Mouse (Mus musculus): Measurements from ENCODE around the gene Tfpi. TPM values are rescaled to one million over a fixed set of nuclear protein-coding genes. Genes with fewer than 3 reads are reported as not detected.
"Not testable (repeated sequence)": the region's sequence is repeated elsewhere in the genome, so short reads cannot be mapped to it uniquely, and the experiment has no call there.

The Tfpi gene
- polyA plus RNA-seq, 1 experiment from 2014 or later = 12.5 TPM

- no peak for DNase-seq (ENCODE audit: low spot score)
- Histone ChIP-seq H3K9me3 (replicated peaks) (no peaks in the 10 kb centered on the region), H3K4me1 (no peaks in the 10 kb centered on the region), H3K27ac (no peak overlapping the region), H3K36me3 (no peaks in the 10 kb centered on the region), H3K27me3 (ENCODE audit: low read depth, poor library complexity, severe bottlenecking) (no peaks in the 10 kb centered on the region), H3K4me3 (no peak overlapping the region)
Measured at GRCm38 (mm10) chr2:84409796-84410592, 66.6 kb downstream of the Tfpi start.

- Histone ChIP-seq H3K9me3 (replicated peaks) (no peaks in the 10 kb centered on the region), H3K27ac (no peak overlapping the region), H3K27me3 (ENCODE audit: low read depth, poor library complexity, severe bottlenecking) (no peaks in the 10 kb centered on the region), H3K36me3 (no peaks in the 10 kb centered on the region), H3K4me3 (no peak overlapping the region), H3K4me1 (no peaks in the 10 kb centered on the region)
- DNase-seq (ENCODE audit: low spot score) = no peak
- WGBS = 90% methylated on average over 3 of the region's 3 CpGs
Measured at GRCm38 (mm10) chr2:84404834-84405233, 71.7 kb downstream of the Tfpi start.

GRCm38 (mm10) chr2:84402713-84403112, 73.9 kb downstream of the Tfpi start:
- WGBS = 94% methylated on average over 3 of the region's 3 CpGs
- Histone ChIP-seq H3K4me1 (no peaks in the 10 kb centered on the region), H3K27me3 (ENCODE audit: low read depth, poor library complexity, severe bottlenecking) (no peaks in the 10 kb centered on the region), H3K4me3 (no peak overlapping the region), H3K9me3 (replicated peaks) (no peaks in the 10 kb centered on the region), H3K27ac (no peak overlapping the region), H3K36me3 (no peaks in the 10 kb centered on the region)
- no peak for DNase-seq (ENCODE audit: low spot score)

- WGBS = 93% methylated on average over 4 of the region's 4 CpGs
- no peak for DNase-seq (ENCODE audit: low spot score)
- Histone ChIP-seq H3K36me3 (no peaks in the 10 kb centered on the region), H3K9me3 (replicated peaks) (no peaks in the 10 kb centered on the region), H3K4me1 (no peaks in the 10 kb centered on the region), H3K4me3 (no peak overlapping the region), H3K27ac (no peak overlapping the region), H3K27me3 (ENCODE audit: low read depth, poor library complexity, severe bottlenecking) (no peaks in the 10 kb centered on the region)
Measured at GRCm38 (mm10) chr2:84396557-84396956, 80.0 kb downstream of the Tfpi start.

GRCm38 (mm10) chr2:84393236-84393635, 83.3 kb downstream of the Tfpi start:
- WGBS = 88% methylated on average over 4 of the region's 4 CpGs
- Histone ChIP-seq H3K27ac (no peak overlapping the region), H3K9me3 (replicated peaks) (no peaks in the 10 kb centered on the region), H3K4me1 (no peaks in the 10 kb centered on the region), H3K4me3 (no peak overlapping the region), H3K36me3 (no peaks in the 10 kb centered on the region), H3K27me3 (ENCODE audit: low read depth, poor library complexity, severe bottlenecking) (no peaks in the 10 kb centered on the region)
- DNase-seq (ENCODE audit: low spot score) = no peak

GRCm38 (mm10) chr2:84389075-84389474, 87.5 kb downstream of the Tfpi start:
- no peaks in the 10 kb centered on the region for H3K36me3 ChIP-seq

GRCm38 (mm10) chr2:84388537-84388936, 88.0 kb downstream of the Tfpi start:
- WGBS = 93% methylated on average over 14 of the region's 14 CpGs
- H3K4me3 ChIP-seq; H3K27ac ChIP-seq; H3K9me3 ChIP-seq (replicated peaks); H3K36me3 ChIP-seq; DNase-seq (ENCODE audit: low spot score); H3K27me3 ChIP-seq (ENCODE audit: low read depth, poor library complexity, severe bottlenecking): not testable (repeated sequence)
- peaks cover 10% of the 10 kb centered on the region; the same call in 1 of the 2 replicates for H3K4me1 ChIP-seq

More at GRCm38 (mm10) chr2:84389075-84389474, 87.5 kb downstream of the Tfpi start:
- H3K4me1 ChIP-seq = peaks cover 10% of the 10 kb centered on the region; the same call in 1 of the 2 replicates
- no peak overlapping the region for H3K4me3 ChIP-seq
- DNase-seq (ENCODE audit: low spot score) = no peak
- H3K9me3 ChIP-seq (replicated peaks) = no peaks in the 10 kb centered on the region
- H3K27ac ChIP-seq = no peak overlapping the region
- no peaks in the 10 kb centered on the region for H3K27me3 ChIP-seq (ENCODE audit: low read depth, poor library complexity, severe bottlenecking)

GRCm38 (mm10) chr2:84388023-84388416, 88.6 kb downstream of the Tfpi start:
- no peak overlapping the region; the same call in 1 of the 2 replicates for H3K27ac ChIP-seq
- peaks cover 10% of the 10 kb centered on the region; the same call in 1 of the 2 replicates for H3K4me1 ChIP-seq
- H3K4me3 ChIP-seq = no peak overlapping the region
- no peaks in the 10 kb centered on the region for H3K9me3 ChIP-seq (replicated peaks)
- no peaks in the 10 kb centered on the region for H3K27me3 ChIP-seq (ENCODE audit: low read depth, poor library complexity, severe bottlenecking)
- H3K36me3 ChIP-seq = no peaks in the 10 kb centered on the region
- 83% methylated on average over 7 of the region's 7 CpGs for WGBS
- DNase-seq (ENCODE audit: low spot score) = no peak

GRCm38 (mm10) chr2:84387394-84388022, 89.1 kb downstream of the Tfpi start:
- WGBS = 78% methylated on average over 11 of the region's 11 CpGs
- no peak overlapping the region for H3K4me3 ChIP-seq
- no peak overlapping the region for H3K27ac ChIP-seq
- H3K36me3 ChIP-seq = no peaks in the 10 kb centered on the region
- no peaks in the 10 kb centered on the region for H3K27me3 ChIP-seq (ENCODE audit: low read depth, poor library complexity, severe bottlenecking)
- peaks cover 10% of the 10 kb centered on the region; the same call in 1 of the 2 replicates for H3K4me1 ChIP-seq
- no peak for DNase-seq (ENCODE audit: low spot score)
- H3K9me3 ChIP-seq (replicated peaks) = no peaks in the 10 kb centered on the region

- no peaks in the 10 kb centered on the region for H3K9me3 ChIP-seq (replicated peaks)
- no peaks in the 10 kb centered on the region for H3K36me3 ChIP-seq
- no peaks in the 10 kb centered on the region for H3K27me3 ChIP-seq (ENCODE audit: low read depth, poor library complexity, severe bottlenecking)
- no peak overlapping the region; the same call in 1 of the 2 replicates for H3K4me3 ChIP-seq
- H3K4me1 ChIP-seq = peaks cover 10% of the 10 kb centered on the region; the same call in 1 of the 2 replicates
- H3K27ac ChIP-seq = no peak overlapping the region
- DNase-seq (ENCODE audit: low spot score) = no peak
- WGBS = 50% methylated on average over 18 of the region's 18 CpGs
Measured at GRCm38 (mm10) chr2:84386563-84387393, 89.8 kb downstream of the Tfpi start.

- Histone ChIP-seq H3K27ac (no peak overlapping the region), H3K9me3 (replicated peaks) (no peaks in the 10 kb centered on the region), H3K27me3 (ENCODE audit: low read depth, poor library complexity, severe bottlenecking) (no peaks in the 10 kb centered on the region), H3K4me1 (peaks cover 10% of the 10 kb centered on the region; the same call in 1 of the 2 replicates), H3K36me3 (no peaks in the 10 kb centered on the region), H3K4me3 (no peak overlapping the region)
- WGBS = 86% methylated on average over 6 of the region's 6 CpGs
- DNase-seq (ENCODE audit: low spot score) = no peak
Measured at GRCm38 (mm10) chr2:84384911-84385693, 91.5 kb downstream of the Tfpi start.

GRCm38 (mm10) chr2:84383828-84384227, 92.7 kb downstream of the Tfpi start:
- Histone ChIP-seq H3K9me3 (replicated peaks) (no peaks in the 10 kb centered on the region), H3K36me3 (no peaks in the 10 kb centered on the region), H3K4me3 (no peak overlapping the region), H3K27ac (no peak overlapping the region), H3K4me1 (peaks cover 10% of the 10 kb centered on the region; the same call in 1 of the 2 replicates), H3K27me3 (ENCODE audit: low read depth, poor library complexity, severe bottlenecking) (no peaks in the 10 kb centered on the region)
- DNase-seq (ENCODE audit: low spot score) = no peak
- 90% methylated on average over 4 of the region's 4 CpGs for WGBS

Measured in limb, embryonic 10.5 days (tissue).